Mouse (Mus musculus): Measurements from ENCODE around the gene Lingo3.

Lingo3 gene

DNA sequence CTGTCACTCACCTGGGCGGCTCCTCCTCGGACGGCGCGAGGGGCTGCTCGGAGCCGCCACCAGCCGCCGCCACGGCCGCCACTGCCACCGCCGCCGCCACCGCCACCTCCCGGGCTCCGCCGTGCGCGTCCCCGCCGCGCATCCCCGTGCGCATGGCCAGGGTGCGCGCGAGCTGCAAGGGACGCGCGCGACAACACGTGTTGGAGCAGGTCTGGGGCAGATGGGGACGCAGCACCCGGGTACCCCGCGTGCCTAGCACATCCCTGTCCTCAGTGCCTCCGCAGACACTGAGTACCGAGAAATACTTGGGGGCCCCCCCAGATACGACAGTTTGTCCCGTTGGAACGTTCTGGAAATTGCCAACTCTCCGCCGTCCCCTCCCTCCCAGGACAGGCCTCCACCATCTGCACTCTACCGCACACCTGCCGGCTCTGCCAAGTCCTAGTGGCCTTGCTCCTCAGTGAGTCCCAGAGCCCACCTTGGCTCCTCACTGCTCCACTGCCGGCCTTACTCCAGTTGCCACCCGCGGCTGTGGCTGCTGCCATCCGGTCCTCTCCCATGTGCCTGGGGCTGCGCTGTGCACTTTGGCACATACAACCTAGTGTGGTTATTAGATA is at the start of gene Lingo3:
Gene Lingo3 (minus strand): TSS at position 109 of the 617 bp plus-strand sequence.
- DNase-seq (ENCODE audit: low read depth, low spot score), result peak; percentile 37

DNA sequence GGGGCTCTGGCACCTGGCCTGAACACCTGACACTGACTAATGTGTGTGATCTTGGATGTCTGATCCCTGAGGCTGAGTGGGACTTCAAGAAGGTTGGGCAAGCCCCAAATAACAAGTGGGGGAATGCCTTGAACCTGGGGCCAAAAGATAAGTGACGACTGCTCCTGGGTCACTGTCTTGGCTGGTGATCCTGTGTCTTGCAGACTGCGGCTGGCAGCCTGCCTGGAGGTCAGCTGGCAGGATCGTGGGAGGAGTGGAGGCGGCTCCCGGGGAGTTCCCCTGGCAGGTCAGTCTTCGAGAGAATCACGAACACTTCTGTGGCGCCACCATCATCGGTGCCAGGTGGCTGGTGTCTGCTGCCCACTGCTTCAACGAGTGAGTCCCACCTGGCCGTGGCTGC is 43.3 kb upstream of the Lingo3 start:
- no peak for DNase-seq (ENCODE audit: low read depth, low spot score)

GRCm38 (mm10) chr10:80881301-80881700 is 37.5 kb upstream of the Lingo3 start:
- peak; percentile 68 for DNase-seq (ENCODE audit: low read depth, low spot score)

GRCm38 (mm10) chr10:80880901-80881300 is 37.1 kb upstream of the Lingo3 start:
- no peak for DNase-seq (ENCODE audit: low read depth, low spot score)

DNA sequence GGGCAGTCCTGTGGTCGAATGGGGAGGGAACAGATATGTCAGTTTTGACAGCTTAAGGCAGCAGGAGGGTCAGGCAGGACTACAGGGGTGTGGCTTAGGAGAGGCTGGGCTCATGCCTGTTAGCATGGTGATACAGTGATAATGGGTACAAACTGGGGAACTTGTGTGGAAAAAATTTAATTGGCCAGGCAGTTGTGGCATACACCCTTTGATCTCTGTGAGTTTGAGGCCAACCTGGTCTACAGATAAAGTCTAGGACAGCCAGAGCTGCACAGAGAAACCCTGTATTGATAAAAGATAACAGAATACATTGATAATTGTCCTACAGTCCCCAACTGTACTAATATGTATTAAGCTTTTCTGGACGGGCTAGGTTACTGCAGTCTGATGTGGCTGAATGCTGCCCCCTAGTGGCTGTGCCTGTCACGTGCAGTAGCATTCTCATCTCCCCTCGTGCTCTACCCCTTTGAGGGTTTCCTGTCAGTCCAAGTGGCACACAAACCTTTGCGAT is 36.3 kb upstream of the Lingo3 start:
- DNase-seq (ENCODE audit: low read depth, low spot score), result peak; percentile 77

DNA sequence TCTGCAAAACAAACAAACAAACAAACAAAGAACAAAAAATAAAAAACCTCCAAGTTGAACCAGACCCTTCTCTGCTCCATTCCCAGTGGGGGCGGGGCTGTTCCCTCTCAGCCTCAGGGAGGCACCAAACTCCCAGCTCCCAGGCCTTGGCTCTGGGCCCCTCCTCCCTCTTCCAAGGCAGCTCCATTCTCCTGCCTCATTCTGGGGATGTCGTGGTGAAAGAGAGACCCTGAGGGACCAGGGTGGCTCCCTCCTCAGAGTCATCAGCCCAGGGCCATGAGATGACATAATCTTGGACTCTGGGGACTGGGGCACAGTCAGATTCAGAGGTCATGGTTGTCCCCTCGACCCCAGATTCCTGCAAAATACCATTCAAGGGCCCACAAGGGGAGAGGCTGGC is 32.8 kb upstream of the Lingo3 start:
- DNase-seq (ENCODE audit: low read depth, low spot score), result no peak

DNA sequence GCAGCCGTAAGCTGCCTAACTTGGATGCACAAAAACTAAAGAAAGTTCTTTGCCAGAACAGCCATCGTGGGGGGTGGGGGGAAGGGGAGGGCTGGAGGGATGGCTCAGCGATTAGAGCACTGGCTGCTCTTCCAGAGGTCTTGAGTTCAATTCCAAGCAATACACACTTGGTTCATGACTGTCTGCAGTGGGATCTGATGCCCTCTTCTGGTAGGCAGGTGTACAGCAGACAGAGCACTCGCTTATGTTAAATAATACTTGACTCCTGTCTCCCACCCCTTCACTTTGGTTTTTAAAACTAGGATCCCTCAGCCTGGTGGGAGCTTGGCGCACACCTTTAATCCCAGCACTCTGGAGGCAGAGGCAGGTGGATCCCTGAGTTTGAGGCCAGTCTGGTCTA is 32.2 kb upstream of the Lingo3 start:
- peak; percentile 67 for DNase-seq (ENCODE audit: low read depth, low spot score)

DNA sequence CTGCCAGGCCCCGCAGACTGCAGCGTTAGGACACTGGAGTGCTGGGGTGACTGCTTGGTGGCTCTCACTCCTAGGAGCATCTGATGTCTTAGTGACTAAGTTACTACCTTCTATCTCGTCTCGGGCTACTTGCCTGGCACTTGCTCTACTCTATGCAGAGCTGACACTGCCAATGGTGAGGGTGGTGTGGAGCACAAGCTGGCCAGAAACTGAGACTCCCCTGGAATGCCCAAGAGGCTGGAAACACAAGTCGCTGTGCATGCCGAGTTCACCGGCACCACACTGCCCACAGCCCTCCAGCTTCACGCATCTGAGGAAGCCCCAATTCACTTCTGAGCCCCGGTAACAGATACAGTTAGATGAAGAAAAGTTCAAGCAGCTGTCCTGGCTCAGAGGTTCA is 30.2 kb upstream of the Lingo3 start:
- no peak for DNase-seq (ENCODE audit: low read depth, low spot score)

DNA sequence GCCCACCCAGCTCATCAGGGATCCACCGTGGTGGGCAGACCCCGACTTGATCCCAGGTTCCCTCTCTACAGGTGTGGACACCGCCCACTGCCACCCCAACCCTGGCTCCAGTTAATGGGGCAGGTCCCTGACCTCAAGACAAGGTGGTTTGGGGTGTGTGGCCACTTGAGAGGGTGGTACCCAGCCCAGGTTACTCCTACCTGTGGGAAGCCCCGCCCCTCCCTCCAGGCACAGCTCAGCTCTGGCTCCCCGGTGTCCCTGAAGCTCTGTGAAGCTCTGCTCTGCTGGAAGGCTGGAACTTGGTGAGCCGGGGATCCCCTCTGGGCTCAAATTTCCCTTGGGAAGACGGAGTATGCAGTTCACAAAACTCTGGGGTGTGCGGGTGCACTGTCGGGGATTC is 27.7 kb upstream of the Lingo3 start, which contains the start of gene Tmprss9:
Gene Tmprss9 (plus strand): TSS at position 268 of the 400 bp plus-strand sequence.
- no peak for DNase-seq (ENCODE audit: low read depth, low spot score)

- no peak for DNase-seq (ENCODE audit: low read depth, low spot score)
These were observed 27.2 kb upstream of the Lingo3 start for GRCm38 (mm10) chr10:80870993-80871392.

DNA sequence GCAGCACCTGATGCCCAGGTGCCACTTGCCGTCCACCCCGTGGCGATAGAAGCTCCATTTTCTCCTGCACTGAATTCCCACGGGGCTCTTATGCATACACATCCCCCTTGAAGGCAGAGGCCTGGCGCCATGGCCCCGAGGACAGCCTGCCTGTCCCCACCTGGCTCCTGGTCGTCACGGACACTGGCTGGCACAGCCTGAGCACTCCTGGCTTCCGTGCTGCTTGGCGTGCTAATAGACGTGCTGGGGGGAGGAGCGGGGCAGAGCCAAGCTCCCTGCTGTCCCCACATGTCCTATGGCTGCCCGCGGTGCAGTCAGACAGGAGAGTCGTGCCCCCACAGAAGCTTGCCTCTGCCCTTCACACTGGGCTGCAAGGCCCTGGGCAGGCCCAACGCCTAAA is 20.6 kb upstream of the Lingo3 start:
- no peak for DNase-seq (ENCODE audit: low read depth, low spot score)

GRCm38 (mm10) chr10:80862305-80862704 is 18.5 kb upstream of the Lingo3 start:
- DNase-seq (ENCODE audit: low read depth, low spot score), result no peak

- no peak for DNase-seq (ENCODE audit: low read depth, low spot score)
These were observed 14.6 kb upstream of the Lingo3 start for GRCm38 (mm10) chr10:80858350-80858935.

DNA sequence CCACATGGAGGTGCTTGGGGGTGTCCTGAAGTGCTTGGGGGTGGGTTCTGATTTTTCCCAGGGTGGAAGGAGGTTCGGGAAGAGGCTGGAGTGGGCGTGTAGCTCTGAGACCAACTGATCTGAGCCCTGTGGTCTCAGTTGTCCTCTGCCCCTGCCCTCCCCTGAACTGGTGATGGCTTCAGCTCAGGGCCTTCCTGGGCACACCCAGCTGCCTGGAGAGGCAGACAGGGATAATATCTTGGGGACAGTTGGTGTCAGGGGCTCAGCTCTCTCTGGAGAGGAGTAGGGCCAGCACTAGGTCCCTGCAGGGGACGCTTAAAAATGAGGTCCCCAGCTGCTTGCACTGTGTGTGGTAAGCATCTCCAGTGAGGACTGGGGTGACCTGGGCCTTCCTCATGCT is 14.0 kb upstream of the Lingo3 start:
- DNase-seq (ENCODE audit: low read depth, low spot score), result no peak

DNA sequence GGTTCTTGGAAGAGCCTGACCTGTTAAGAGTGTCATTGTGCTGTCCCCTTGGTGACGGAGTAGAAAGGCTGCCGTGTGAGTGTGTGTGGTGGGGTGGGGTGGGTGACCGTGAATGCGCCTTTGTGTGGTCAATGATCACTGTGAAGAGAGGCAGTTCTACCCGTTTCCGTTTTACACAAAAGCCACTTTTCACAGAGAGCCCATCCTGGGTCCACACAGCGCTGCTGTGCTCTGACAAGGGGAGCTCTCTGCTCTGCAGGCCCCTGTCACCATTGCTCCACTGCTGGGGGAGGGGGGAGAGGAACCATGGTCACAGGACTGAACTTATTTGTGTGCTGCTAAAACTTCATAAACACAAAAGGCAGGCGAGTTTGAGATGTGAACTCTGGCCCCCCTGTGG is 13.5 kb upstream of the Lingo3 start:
- DNase-seq (ENCODE audit: low read depth, low spot score), result no peak

GRCm38 (mm10) chr10:80856908-80857307 is 13.1 kb upstream of the Lingo3 start:
- no peak for DNase-seq (ENCODE audit: low read depth, low spot score)

DNA sequence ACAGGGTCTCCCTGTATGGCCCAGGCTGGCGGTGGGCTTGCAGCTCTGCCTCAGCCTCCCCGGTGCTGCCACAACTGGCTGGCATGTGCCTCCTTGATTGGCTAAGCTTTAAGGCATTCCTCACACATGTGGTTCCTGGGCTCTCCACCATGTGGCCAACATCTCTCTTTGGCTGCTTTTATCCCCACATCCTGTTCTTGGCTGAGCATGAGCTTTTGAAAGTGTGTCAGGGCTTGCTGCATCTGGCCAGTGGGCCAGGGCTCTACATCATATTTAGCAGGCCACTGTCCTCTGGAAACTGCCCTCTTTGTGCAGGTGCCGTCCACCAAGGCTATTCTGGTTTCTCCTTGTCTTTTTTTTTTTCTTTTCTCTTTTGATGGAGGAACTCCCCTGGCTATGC is 12.4 kb upstream of the Lingo3 start:
- DNase-seq (ENCODE audit: low read depth, low spot score), result peak; percentile 43

- no peak for DNase-seq (ENCODE audit: low read depth, low spot score)
These were observed 11.9 kb upstream of the Lingo3 start for GRCm38 (mm10) chr10:80855749-80856073.

- peak; percentile 98 for DNase-seq (ENCODE audit: low read depth, low spot score)
These were observed 11.3 kb upstream of the Lingo3 start, which contains the start of the genes Lsm7 and Sppl2b for GRCm38 (mm10) chr10:80854913-80855748. Lsm7 (minus strand) TSS chr10:80855209. Sppl2b (plus strand) TSS chr10:80855275.

- DNase-seq (ENCODE audit: low read depth, low spot score), result peak; percentile 30
These were observed 4.7 kb upstream of the Lingo3 start for GRCm38 (mm10) chr10:80848571-80848970.

GRCm38 (mm10) chr10:80845732-80846131 is 1.9 kb upstream of the Lingo3 start:
- DNase-seq (ENCODE audit: low read depth, low spot score), result no peak

DNA sequence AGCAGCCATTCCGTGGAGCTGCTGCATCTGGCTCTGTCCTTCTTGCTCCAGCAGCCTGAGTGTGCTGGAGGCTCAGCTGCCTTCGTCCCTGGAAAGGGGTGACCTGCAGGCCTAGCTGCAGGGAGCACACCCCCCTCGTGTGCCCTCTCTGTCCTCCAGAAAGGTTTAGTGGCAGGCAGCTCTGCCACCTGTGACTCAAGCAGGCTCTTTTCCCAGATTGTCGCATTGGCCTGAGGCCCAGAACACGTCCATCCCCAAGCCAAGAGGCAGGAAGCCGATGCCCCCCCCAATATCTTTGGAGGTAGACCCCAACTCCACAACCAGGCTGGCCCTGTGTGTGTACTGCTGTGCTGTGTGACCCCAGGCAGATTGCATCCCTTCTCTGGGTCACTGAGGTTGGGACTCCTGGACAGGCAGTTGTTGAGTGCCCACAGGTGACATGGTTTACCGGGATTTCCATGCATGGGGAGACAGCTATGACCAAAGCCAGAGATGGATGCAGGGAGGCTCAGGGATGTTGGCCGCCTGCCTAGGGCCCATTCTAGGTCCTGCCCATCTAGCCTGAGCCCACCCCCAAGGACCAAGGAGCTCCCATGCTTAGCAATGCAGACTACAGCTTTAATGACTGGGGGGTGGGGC is 1.3 kb upstream of the Lingo3 start:
- DNase-seq (ENCODE audit: low read depth, low spot score), result no peak
